Mouse (Mus musculus) gastrocnemius, postnatal 25 days (tissue): ENCODE data around the gene Atl2. TPM values are rescaled to one million over a fixed set of nuclear protein-coding genes. Genes with fewer than 3 reads are reported as not detected.

Experiments
- DNase-seq: peaks from one replicate; pipeline ENCODE4 v3.0.0; 2022
- total RNA-seq, 2 experiments: library from RNA; stranded (reverse); gene quantifications; 1 replicate in 1 of 2; 2 replicates in 1 of 2; pipeline ENCODE4 v1.2.3; 2021

Gene Atl2
- total RNA-seq, 2 experiments from 2014 or later: 86.3 to 101 TPM

DNA sequence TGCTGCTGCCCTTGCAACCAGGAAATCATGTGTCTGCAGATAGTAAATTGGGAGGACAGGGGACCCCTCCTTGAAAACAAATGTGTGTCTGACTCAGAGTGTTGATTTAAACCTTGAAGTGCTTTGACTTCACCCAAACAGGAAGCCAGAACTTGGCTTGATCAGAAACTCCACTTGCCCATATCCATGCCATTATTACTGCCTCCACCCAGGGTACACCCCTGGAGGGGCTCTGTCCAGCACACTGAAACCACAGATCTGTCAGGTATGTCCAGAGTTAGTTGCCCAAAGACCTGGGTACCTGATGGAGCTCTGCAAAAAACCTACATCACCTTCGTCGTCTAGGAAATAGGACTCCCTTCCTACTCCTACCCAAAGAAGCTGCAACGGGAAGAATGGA lies 77.0 kb downstream of the Atl2 start:
- no peak for DNase-seq

DNA sequence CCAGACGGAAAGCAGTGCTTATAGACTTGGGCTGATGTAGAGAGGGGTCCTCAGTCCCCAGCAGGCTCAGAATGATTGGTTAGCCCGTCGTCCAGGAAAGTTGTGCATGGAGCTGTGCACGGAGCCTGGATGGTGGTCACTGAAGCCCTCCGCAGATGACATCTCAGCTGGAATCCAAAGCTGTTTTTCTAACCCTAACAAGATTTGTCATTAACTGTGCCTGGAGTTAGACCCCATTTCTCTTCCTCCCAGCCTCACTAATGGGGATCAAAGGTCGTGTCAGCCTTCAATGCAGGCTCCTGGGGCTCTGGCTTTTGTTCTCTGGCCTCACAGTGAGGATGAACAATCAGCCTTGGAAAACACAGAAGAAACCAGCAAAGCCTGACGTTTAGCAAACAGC lies 77.9 kb downstream of the Atl2 start:
- no peak for DNase-seq

DNA sequence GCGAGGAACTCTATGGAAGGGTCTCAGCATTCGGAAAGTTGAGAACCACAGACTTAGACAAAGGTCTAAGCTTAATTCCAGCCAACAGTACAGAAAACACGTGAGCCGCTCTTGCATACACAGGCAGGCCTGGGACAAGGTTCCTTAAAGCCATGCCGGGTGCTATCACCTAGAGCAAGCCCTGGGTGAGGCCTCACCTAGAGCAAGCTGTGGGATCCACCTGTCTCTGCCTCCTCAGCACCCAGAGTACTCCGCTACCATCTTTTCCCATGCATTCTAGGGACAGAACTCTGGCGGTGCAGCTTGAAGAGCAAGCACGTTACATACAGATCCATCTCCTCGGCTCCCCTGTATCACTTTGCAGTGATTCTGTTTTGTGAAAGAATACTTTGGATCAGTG lies 78.4 kb downstream of the Atl2 start:
- DNase-seq: no peak

DNA sequence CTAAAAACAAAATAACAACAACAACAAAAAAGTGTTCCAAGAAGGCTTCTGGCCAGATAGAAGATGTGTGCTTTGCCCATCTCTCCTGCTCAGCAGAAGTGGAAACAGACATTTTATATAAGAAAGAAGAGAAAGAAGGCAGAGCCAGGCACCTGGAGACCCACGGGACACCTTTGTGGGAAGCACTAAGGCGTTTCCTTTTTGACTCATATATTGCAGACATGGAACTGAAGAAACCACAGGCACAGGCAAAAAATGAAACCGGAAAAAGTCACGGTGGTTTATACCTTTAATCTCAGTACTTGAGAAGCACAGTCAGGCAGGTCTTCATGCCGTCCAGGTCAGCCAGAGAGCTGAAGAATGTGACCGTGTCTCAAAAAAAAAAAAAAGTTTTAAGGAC lies 79.0 kb downstream of the Atl2 start:
- no peak for DNase-seq

DNA sequence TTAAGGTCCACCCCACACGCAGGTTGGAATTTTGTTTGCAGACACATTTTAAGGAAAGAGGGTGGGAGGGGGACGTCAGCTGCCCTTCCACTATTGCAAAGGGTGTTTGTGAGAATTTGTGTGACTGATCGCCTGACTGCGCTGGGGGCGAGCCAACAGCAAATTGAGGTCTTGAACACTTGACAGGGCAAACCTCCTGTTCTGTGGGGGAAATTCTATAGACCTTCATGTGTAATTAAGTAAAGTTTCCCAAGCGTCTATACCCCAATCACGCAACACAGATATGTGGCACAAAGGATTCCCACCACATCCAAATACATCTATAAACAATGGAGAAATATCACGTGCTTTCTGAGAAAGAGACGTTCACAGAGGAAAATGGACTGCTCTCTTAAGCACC lies 85.5 kb downstream of the Atl2 start:
- no peak for DNase-seq

DNA sequence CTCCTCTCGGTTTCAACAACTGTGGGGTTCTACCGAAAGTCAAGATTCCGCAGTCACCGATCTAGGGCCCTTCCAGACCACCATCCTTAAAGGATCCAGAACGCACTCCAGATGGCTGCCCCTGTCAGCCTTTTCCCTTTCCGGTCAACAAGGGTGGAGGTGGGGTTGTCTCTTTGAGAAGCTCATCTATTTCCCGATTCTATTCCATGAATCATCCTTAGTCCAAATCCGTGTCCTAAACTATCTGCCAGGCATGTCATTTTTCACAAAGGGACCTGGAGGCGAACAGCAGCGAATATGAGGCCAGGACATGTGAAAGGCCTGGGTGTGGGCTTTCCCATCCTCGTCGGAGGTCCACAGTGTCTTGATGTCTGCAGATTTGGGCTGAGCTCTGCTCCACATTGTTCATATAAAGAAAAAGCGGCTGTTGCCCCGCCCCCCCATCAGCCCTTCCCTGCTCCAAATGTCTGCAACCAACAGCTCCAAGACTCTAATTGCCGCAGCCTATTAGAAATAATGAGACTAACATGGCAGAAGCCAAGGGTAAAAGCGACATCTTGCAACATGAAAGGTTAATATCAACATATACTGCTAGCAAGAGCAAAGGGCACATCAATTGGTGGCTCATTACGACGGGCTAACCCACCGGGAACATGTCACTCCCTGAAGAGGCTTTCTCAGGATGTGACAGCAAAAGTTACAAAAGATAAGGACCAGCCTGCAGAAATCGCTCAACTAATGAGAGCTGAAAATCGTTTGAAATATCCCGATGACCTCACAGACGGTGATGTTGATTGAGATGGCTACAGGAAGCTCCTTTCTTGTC lies 86.2 kb downstream of the Atl2 start:
- no peak for DNase-seq

DNA sequence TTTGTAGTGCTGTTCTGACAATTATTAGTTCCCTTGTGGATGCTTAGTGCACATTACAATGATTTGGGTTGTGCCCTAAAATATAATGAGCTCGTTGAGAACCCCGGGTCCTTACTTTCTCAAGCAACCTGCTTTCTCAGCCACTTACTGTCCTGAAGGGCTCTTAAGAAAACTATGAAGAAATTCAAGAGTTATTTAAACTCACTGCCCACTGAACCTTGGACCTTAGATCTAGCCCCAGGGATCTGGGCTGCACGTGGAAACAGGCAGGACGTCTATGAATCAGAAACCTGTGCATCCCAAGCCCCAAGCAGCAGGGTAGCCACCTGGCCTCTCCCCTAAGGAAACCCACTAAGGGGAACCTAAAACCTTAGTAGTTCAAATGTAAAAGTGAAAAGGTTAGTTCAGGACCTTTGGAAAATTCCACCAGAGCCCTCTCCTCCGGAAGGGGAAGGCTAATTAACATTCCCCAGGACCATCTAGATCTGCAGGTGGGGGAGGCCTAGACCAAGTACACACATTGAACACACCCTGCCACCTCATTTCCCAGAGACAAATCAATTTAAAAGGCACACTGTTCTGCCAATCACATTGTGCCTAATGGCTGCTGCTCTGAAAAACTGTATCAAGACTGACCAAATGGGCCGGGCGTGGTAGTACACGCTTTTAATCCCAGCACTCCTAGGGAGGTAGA lies 88.5 kb downstream of the Atl2 start:
- DNase-seq: no peak

DNA sequence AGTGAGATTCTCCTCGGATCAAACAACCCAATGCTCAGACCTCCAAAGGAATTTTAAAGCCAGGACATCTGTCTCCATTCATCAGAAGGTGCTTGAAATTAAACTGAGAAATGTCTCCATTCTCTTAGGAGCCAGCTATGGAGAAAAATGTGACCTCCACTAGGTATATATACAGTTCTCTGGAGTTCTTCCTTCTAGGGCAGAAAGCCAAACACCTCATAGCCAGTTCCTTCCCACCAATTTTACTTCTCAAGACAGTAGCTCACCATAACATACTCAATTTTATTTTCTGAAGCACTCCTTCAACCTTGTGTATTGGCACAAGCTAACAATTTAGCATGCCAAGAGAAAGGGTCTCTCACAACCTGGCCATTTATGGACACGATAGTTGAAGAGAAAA lies 91.2 kb downstream of the Atl2 start:
- DNase-seq: no peak

DNA sequence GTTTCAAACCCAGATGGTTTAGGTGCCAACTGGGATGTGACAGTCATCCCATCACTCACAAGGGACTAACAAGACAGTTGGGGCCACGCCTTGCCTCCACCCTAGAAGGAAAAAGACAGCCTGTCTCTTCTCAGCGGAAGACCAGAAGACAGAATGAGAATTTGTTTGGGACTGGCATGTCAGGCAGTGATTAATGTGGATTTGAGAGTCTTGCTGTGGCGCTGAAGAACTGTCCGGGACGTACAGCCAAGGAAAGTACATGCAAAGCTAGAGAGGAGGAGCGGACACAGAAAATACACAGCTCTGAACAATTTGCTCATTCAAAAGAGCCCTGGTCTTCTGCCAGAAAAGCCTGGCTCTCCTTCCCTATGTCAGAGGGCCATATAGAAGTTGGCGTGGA lies 93.9 kb downstream of the Atl2 start:
- no peak for DNase-seq

DNA sequence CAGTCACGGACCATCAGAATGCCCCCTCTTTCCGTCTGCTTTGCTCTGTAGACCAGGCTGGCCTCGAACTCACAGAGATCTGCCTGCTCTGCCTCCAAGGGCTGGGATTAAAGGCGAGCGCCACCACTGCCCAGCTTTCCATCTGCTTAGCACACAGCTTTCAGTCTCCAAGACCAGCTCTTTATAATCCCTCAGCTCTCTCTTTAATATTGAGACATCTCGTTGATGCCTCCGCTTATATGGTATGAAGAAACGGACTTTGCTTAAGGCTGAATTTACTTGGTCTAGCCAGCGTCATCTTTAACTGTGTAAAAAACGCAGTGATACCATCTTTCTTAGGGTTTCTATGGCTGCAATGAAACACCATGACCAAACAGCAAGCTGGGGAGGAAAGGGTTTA lies 97.1 kb downstream of the Atl2 start:
- DNase-seq: no peak

Other genes with a start within 250 kb of the Atl2 start
- gene Cyp1b1, start 181.1 kb downstream of the Atl2 start, total RNA-seq: under 1 TPM; 0.27 to 0.54 TPM
- 10 to 100 TPM; 13.7 to 14.6 TPM for gene Hnrnpll, start 166.2 kb upstream of the Atl2 start, total RNA-seq
- 1 to 10 TPM; 1.3 to 2.7 TPM for gene Galm, start 231.3 kb upstream of the Atl2 start, total RNA-seq